Mouse (Mus musculus) midbrain, postnatal 0 days (tissue): ENCODE data around the gene Gm13762. TPM values are rescaled to one million over a fixed set of nuclear protein-coding genes. Genes with fewer than 3 reads are reported as not detected.
"Not testable (repeated sequence)": the region's sequence is repeated elsewhere in the genome, so short reads cannot be mapped to it uniquely, and the experiment has no call there.

ENCODE experiments used
- ATAC-seq: fragments of 200-750 bp; cut with Nextera tagmentation; 2 replicates; pipeline ENCODE4 v1.8.0; 2017; ENCODE audit warnings: moderate number of reproducible peaks, mild to moderate bottlenecking, moderate TSS enrichment, moderate library complexity; ENCODE audit not compliant: low FRiP score
- DNase-seq: peaks from one replicate; pipeline ENCODE4 v3.0.0-alpha.2; 2015; ENCODE audit warnings: low spot score
- H3K27ac ChIP-seq: fragments of 300-500 bp; sonication (generic); 2 replicates; pipeline ENCODE4 v1.5.1; 2014; ENCODE audit warnings: low read depth, mild to moderate bottlenecking, low read length, mixed read lengths
- H3K27me3 ChIP-seq: fragments of 300-500 bp; sonication (generic); 2 replicates; pipeline ENCODE4 v1.6.1; 2014; ENCODE audit warnings: low read length, control low read depth, mixed read lengths; ENCODE audit not compliant: insufficient read depth
- H3K36me3 ChIP-seq: fragments of 300-500 bp; sonication (generic); 2 replicates; pipeline ENCODE4 v1.6.1; 2014; ENCODE audit warnings: low read length, control low read depth, mixed read lengths; ENCODE audit not compliant: insufficient read depth
- H3K4me1 ChIP-seq: fragments of 300-500 bp; sonication (generic); 2 replicates; pipeline ENCODE4 v1.6.1; 2014; ENCODE audit warnings: mild to moderate bottlenecking, control low read depth, antibody characterized with exemption, low read length, mixed read lengths; ENCODE audit not compliant: insufficient read depth
- H3K4me2 ChIP-seq: fragments of 300-500 bp; sonication (generic); 2 replicates; pipeline ENCODE4 v1.6.1; 2014; ENCODE audit warnings: low read depth, mild to moderate bottlenecking, low read length, mixed read lengths; ENCODE audit not compliant: poor library complexity, severe bottlenecking
- H3K4me3 ChIP-seq: fragments of 300-500 bp; sonication (generic); 2 replicates; pipeline ENCODE4 v1.5.1; 2014; ENCODE audit warnings: low read depth, mild to moderate bottlenecking, low read length, moderate library complexity
- H3K9ac ChIP-seq: fragments of 300-500 bp; sonication (generic); replicated peaks from 2 replicates; pipeline ENCODE4 v1.6.1; 2014; ENCODE audit warnings: mild to moderate bottlenecking, low read length, moderate library complexity, mixed read lengths; ENCODE audit not compliant: poor library complexity, severe bottlenecking
- H3K9me3 ChIP-seq: fragments of 300-500 bp; sonication (generic); 2 replicates; pipeline ENCODE4 v1.6.1; 2016; ENCODE audit warnings: low read length, control low read depth
- CTCF ChIP-seq: IDR thresholded peaks from 2 replicates; pipeline ENCODE4 v1.5.1; 2016; ENCODE audit warnings: antibody characterized with exemption, mild to moderate bottlenecking
- WGBS: fragments of 180-500 bp; shearing (Covaris S2); extraction: QIAGEN DNeasy Blood & Tissue Kit; methylation state at CpG from one replicate; pipeline ENCODE4 v1.1.7; 2014; 5-methylcytosine and 5-hydroxymethylcytosine counted together
- polyA plus RNA-seq: library from polyadenylated mRNA; unstranded; fragments of >200 nt; fragmentation: Nextera tagmentation; extraction: Ambion mirVana; gene quantifications from 2 replicates; pipeline ENCODE4 v1.2.1, GENCODE M21; 2015
- total RNA-seq: library from RNA; depleted of rRNA; stranded (reverse); fragments of >200 nt; gene quantifications from 2 replicates; pipeline ENCODE4 v1.2.3, GENCODE M21; 2014; rRNA removed

Gm13762 gene
- not detected in 2 replicates for total RNA-seq
- not detected in 2 replicates for polyA plus RNA-seq

DNA sequence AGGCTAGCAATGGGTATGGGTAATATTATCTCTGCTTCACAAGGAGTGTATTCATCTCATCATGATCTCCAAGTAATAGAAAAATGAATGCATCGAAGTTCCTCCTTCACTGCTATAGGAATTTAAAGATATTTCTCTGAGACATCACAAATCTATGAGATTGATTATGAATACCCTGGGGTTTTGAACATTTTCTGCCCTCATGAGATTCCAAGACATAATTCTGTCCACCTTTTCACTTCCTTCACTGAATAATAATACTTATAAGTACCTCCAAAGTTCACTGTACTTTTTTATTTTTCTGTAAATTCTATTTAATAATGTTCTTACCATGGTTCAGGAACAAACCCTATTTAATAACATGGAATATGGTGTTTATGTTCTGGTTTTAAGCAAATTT is at the start of gene Gm13762:
TSS of gene Gm13762 (minus strand) at position 101 of the 400 bp plus-strand sequence.
- Histone ChIP-seq H3K9ac (no peak within 1 kb of the TSS), H3K4me3 (no peak within 1 kb of the TSS), H3K36me3 (no peaks in the 10 kb centered on the region), H3K9me3 (no peaks in the 10 kb centered on the region), H3K4me2 (no peak within 1 kb of the TSS), H3K27ac (no peak within 1 kb of the TSS), H3K27me3 (no peaks in the 10 kb centered on the region), H3K4me1 (no peaks in the 10 kb centered on the region)
- no peak for ATAC-seq
- no peak for DNase-seq
- 75% methylated on average over 1 of the region's 1 CpGs for WGBS
- no peak for TF ChIP-seq CTCF

DNA sequence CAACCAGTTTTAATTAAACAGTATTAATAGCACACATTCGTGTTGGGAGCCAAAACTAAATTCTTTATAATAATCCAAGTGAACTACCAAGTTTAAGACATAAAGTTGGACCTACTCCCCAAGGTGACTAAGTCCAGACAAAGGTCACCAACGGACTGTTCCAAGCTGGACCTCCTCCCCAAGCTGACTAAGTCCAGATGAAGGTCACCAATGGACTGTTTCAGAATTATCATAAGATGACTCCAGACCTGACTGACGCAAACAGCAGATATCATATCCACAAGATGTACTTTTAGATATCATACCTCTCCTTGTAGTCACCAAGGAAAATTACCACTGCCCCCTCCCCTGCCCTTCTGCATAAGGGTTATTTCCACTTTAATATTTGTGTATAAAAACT is 41.4 kb upstream of the Gm13762 start:
- H3K9me3 ChIP-seq, DNase-seq, ATAC-seq, H3K27ac ChIP-seq, H3K4me3 ChIP-seq, H3K36me3 ChIP-seq, H3K4me2 ChIP-seq, H3K27me3 ChIP-seq, H3K4me1 ChIP-seq, H3K9ac ChIP-seq: not testable (repeated sequence)
- WGBS = 77% methylated on average over 3 of the region's 3 CpGs

GRCm38 (mm10) chr2:89018240-89018639 is 38.2 kb upstream of the Gm13762 start, which contains the start of gene Olfr1216:
Olfr1216 (minus strand) TSS chr2:89018340.
- no peak within 1 kb of the TSS for H3K9ac ChIP-seq
- no peaks in the 10 kb centered on the region for H3K4me1 ChIP-seq
- H3K36me3 ChIP-seq = no peaks in the 10 kb centered on the region
- H3K4me2 ChIP-seq = no peak within 1 kb of the TSS
- WGBS = 77% methylated on average over 1 of the region's 1 CpGs
- no peaks in the 10 kb centered on the region for H3K27me3 ChIP-seq
- H3K27ac ChIP-seq = no peak within 1 kb of the TSS
- no peaks in the 10 kb centered on the region for H3K9me3 ChIP-seq
- ATAC-seq (no peak), DNase-seq (no peak)
- no peak within 1 kb of the TSS for H3K4me3 ChIP-seq
- no peak for TF ChIP-seq CTCF

DNA sequence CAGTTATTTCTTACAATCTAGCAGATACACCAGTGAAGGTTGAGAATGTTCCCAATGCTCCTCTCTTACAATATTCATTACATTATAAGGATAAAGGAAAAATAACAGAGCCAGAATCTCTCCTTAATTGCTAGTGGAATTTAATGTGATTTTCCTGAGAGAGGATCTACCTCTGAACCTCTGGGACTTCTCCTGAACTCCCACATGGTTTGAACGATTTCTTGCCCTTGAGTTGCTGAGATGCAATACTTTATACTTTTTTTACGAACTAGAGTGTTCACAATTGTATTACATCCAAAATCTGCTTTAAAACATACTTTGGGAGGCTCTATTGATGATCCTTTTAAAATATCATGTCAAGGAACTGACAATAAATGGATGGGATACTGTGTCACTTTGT is 26.8 kb upstream of the Gm13762 start, which contains the start of gene Olfr1215:
TSS of gene Olfr1215 (minus strand) at position 101 of the 400 bp plus-strand sequence.
- 71% methylated on average over 2 of the region's 2 CpGs for WGBS
- no peak within 1 kb of the TSS for H3K9ac ChIP-seq
- no peak within 1 kb of the TSS for H3K4me3 ChIP-seq
- no peaks in the 10 kb centered on the region for H3K4me1 ChIP-seq
- H3K9me3 ChIP-seq = no peaks in the 10 kb centered on the region
- H3K36me3 ChIP-seq = no peaks in the 10 kb centered on the region
- H3K27me3 ChIP-seq = no peaks in the 10 kb centered on the region
- DNase-seq (no peak), ATAC-seq (no peak)
- H3K4me2 ChIP-seq = no peak within 1 kb of the TSS
- no peak within 1 kb of the TSS for H3K27ac ChIP-seq
- TF ChIP-seq CTCF = no peak

- no peak within 1 kb of the TSS for H3K4me3 ChIP-seq
- H3K36me3 ChIP-seq = no peaks in the 10 kb centered on the region
- H3K4me1 ChIP-seq = no peaks in the 10 kb centered on the region
- no peak within 1 kb of the TSS for H3K27ac ChIP-seq
- H3K9ac ChIP-seq = no peak within 1 kb of the TSS
- H3K9me3 ChIP-seq = no peaks in the 10 kb centered on the region
- no peak for ATAC-seq
- no peaks in the 10 kb centered on the region for H3K27me3 ChIP-seq
- H3K4me2 ChIP-seq = no peak within 1 kb of the TSS
- TF ChIP-seq CTCF = no peak
- no peak for DNase-seq
- 87% methylated on average over 1 of the region's 1 CpGs for WGBS
Observed at GRCm38 (mm10) chr2:88992553-88992952, 12.5 kb upstream of the Gm13762 start, which contains the start of gene Olfr1214. Olfr1214 (minus strand) TSS chr2:88992653.

DNA sequence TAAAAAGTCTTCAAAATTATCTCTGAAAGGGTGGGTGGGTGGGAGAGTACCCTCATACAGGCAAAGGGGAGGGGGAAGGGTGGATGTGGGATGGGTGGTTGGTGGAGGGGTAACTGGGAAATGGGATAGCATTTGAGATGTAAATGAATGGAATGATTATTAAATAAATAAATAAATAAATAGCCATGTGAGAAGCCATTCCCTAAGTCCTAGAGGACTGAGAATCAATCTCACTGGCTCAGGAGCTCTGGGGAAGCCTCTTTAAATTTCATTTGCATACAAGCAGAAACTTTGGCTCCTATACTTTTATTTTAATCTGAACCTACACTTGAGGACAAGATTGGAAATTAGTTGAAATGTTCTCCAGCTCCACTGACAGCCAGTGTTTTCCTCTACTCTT is 26.4 kb downstream of the Gm13762 start, which contains the start of gene Olfr1212:
TSS of gene Olfr1212 (plus strand) at position 301 of the 400 bp plus-strand sequence.
- DNase-seq = no peak
- no peak for TF ChIP-seq CTCF

More for the DNA sequence above, 26.4 kb downstream of the Gm13762 start, which contains the start of gene Olfr1212:
- ATAC-seq = no peak
- H3K9ac ChIP-seq = no peak within 1 kb of the TSS
- H3K27ac ChIP-seq = no peak within 1 kb of the TSS
- no peaks in the 10 kb centered on the region for H3K27me3 ChIP-seq
- no peak within 1 kb of the TSS for H3K4me2 ChIP-seq
- H3K4me3 ChIP-seq = no peak within 1 kb of the TSS
- no peaks in the 10 kb centered on the region for H3K9me3 ChIP-seq
- no peaks in the 10 kb centered on the region for H3K36me3 ChIP-seq
- no peaks in the 10 kb centered on the region for H3K4me1 ChIP-seq
